Mouse (Mus musculus): ENCODE data around the gene C2cd3. TPM values are rescaled to one million over a fixed set of nuclear protein-coding genes. Genes with fewer than 3 reads are reported as not detected.

C2cd3 gene
- polyA plus RNA-seq, 1 experiment from 2014 or later: 30.7 TPM

DNA sequence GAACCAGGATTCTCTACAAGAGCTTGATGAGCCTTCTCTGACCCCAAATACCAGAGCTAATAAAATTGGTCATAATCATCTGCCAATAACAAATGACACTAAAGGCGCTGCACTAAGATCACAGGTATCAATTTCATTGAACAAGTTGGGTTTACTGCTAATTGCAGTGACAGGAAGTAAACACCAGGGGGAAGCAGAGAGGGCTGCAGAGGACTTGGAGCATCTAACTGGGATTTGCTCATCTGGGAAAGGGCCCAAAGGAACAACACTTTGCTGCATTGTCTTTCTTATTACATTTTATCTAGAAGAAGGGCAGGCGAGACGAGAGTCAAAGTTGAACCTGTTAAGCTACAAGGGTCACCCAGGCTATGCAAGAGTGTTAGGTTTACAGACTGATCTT is 57.1 kb downstream of the C2cd3 start:
- DNase-seq (ENCODE audit: low spot score): peak; percentile 24
- 70% methylated on average over 3 of the region's 3 CpGs for WGBS
- Histone ChIP-seq H3K27ac (replicated peaks) (no peak overlapping the region), H3K36me3 (peaks cover 99% of the 10 kb centered on the region), H3K27me3 (ENCODE audit: low read depth, poor library complexity, severe bottlenecking) (no peaks in the 10 kb centered on the region), H3K4me3 (no peak overlapping the region), H3K9me3 (replicated peaks) (no peaks in the 10 kb centered on the region), H3K4me1 (no peaks in the 10 kb centered on the region)

DNA sequence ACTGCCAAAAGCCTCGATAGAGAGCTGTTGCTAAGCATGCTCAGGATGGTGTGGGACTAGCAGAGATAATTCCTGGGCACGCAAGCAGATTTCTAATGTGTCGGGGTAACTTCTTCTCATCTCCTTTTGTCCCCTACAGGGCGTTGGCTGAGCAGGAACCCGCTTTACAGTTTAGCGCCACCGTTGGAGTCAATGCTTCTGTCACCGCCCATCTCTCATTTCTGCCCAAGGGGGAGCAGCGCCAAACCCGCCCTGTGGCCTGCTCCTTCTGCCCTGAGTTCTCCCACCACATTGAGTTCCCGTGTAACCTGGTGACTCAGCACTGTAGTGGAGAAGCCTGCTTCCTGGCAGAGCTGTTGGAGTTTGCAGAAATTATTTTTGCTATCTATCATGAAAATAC is 57.9 kb downstream of the C2cd3 start:
- no peak overlapping the region for H3K27ac ChIP-seq (replicated peaks)
- H3K4me1 ChIP-seq: no peaks in the 10 kb centered on the region
- peaks cover 99% of the 10 kb centered on the region for H3K36me3 ChIP-seq
- no peaks in the 10 kb centered on the region for H3K27me3 ChIP-seq (ENCODE audit: low read depth, poor library complexity, severe bottlenecking)
- no peak overlapping the region for H3K4me3 ChIP-seq
- 95% methylated on average over 11 of the region's 11 CpGs for WGBS
- H3K9me3 ChIP-seq (replicated peaks): no peaks in the 10 kb centered on the region
- no peak for DNase-seq (ENCODE audit: low spot score)

DNA sequence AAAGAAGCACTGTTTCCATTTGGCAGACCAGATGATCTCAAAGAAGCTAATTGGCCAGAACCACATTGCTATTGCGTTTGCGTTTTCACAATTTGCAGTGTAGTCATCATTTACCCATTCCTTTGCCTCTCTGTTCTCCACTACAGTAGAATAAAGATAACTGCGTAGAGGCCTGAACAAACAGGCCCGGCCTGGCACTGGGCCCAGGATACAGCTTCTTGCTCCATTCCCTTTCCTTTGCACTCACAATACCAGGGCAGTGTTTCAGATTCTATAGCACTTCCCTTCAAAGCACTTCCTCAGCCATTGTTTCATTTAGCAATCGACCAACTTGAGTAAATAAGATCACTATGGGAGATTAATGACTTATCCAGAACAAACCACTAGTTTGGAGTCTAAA is 59.1 kb downstream of the C2cd3 start:
- Histone ChIP-seq H3K27me3 (ENCODE audit: low read depth, poor library complexity, severe bottlenecking) (no peaks in the 10 kb centered on the region), H3K27ac (replicated peaks) (no peak overlapping the region)
- 94% methylated on average over 5 of the region's 5 CpGs for WGBS

DNA sequence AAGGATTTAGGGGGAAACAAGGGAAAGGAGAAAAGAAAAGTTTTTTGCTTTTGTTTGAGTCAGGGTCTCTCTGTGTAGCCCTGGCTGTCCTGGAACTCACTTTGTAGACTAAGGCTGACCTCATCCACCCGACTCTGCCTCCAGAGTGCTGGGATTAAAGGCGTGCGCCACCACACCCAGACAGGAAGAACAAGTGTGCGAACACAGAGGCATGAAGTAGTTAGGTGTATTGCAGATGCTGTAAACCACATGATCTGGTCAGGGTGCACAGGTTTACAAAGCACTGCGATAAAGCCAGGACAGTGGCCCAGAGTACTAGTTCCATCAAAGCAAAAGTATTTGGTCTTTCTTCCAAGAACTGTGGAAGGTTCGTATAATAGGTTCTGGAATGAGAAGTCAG is 61.3 kb downstream of the C2cd3 start:
- no peak overlapping the region for H3K4me3 ChIP-seq
- 94% methylated on average over 6 of the region's 6 CpGs for WGBS
- no peak overlapping the region for H3K27ac ChIP-seq (replicated peaks)
- no peak for DNase-seq (ENCODE audit: low spot score)
- no peaks in the 10 kb centered on the region for H3K9me3 ChIP-seq (replicated peaks)
- H3K27me3 ChIP-seq (ENCODE audit: low read depth, poor library complexity, severe bottlenecking): no peaks in the 10 kb centered on the region
- no peaks in the 10 kb centered on the region for H3K4me1 ChIP-seq
- H3K36me3 ChIP-seq: peaks cover 99% of the 10 kb centered on the region

More for the DNA sequence above, 59.1 kb downstream of the C2cd3 start:
- H3K4me3 ChIP-seq: no peak overlapping the region
- DNase-seq (ENCODE audit: low spot score): no peak
- H3K36me3 ChIP-seq: peaks cover 99% of the 10 kb centered on the region
- H3K4me1 ChIP-seq: no peaks in the 10 kb centered on the region
- no peaks in the 10 kb centered on the region for H3K9me3 ChIP-seq (replicated peaks)

DNA sequence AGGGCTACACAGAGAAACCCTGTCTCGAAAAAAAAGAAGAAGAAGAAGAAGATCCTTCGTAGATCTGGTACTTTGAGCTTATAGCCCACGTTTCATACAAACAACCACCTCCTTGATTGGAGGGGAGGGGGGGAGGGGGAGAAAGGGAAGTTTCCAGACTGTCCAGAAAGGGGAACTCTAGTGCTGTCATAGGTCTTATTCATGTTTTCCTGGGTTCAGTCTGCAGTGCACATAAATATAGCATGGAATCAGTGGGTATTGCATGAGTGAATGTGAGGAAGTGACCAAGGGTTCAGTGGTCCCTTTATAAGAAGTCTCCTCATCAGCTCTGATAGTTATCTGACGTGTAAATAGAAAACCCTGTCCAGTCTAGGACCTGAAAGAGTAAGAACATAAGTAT is 71.7 kb downstream of the C2cd3 start:
- H3K4me3 ChIP-seq: no peak overlapping the region
- DNase-seq (ENCODE audit: low spot score): no peak
- WGBS: 89% methylated on average over 4 of the region's 4 CpGs
- no peaks in the 10 kb centered on the region for H3K27me3 ChIP-seq (ENCODE audit: low read depth, poor library complexity, severe bottlenecking)
- H3K4me1 ChIP-seq: no peaks in the 10 kb centered on the region
- H3K27ac ChIP-seq (replicated peaks): no peak overlapping the region
- no peaks in the 10 kb centered on the region for H3K9me3 ChIP-seq (replicated peaks)
- H3K36me3 ChIP-seq: peaks cover 96% of the 10 kb centered on the region

DNA sequence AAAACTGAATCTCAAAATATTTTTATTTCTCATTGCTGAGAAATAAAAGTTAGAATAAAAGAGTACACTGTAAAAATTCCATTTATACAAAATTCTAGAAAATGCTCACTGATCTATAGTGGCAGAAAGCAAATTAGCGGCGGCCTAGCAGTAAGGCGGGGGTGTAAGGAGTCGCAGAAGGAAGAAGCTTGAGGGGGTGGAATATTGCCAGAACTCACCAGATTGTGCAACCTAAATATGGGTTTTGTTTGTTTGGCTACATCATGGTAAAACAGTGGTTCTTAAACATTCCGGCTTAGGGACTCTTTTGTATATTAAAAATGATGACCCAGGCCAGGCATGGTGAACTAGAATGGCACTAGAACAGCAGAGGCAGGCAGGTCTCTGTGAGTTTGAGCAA is 74.2 kb downstream of the C2cd3 start:
- DNase-seq (ENCODE audit: low spot score): no peak
- WGBS: 96% methylated on average over 5 of the region's 5 CpGs

DNA sequence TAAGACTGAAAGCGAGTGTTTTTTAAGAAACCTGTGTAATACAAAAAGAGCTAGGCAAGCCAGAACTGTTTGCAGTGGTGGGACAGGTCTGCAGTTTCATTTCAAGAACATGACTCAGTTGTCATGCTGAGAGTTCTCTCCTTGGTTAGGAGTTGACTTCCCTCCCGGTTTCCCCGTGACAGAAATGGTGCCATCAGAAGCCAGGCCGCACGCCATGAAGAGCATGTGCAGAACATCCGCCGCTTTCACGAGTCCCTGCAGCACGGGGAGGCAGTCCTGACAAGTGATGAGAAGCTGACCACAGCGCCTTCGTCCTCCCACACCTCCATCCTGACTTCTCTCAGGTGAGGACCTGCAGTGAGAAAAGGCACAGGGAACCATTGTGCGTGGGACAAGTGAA is 76.5 kb downstream of the C2cd3 start:
- no peak for DNase-seq (ENCODE audit: low spot score)
- no peak overlapping the region for H3K27ac ChIP-seq (replicated peaks)
- peaks cover 96% of the 10 kb centered on the region for H3K36me3 ChIP-seq
- 96% methylated on average over 12 of the region's 12 CpGs for WGBS
- no peak overlapping the region for H3K4me3 ChIP-seq
- H3K9me3 ChIP-seq (replicated peaks): no peaks in the 10 kb centered on the region
- H3K4me1 ChIP-seq: no peaks in the 10 kb centered on the region
- no peaks in the 10 kb centered on the region for H3K27me3 ChIP-seq (ENCODE audit: low read depth, poor library complexity, severe bottlenecking)

More for the DNA sequence above, 74.2 kb downstream of the C2cd3 start:
- Histone ChIP-seq H3K27me3 (ENCODE audit: low read depth, poor library complexity, severe bottlenecking) (no peaks in the 10 kb centered on the region), H3K4me3 (no peak overlapping the region), H3K27ac (replicated peaks) (no peak overlapping the region), H3K4me1 (no peaks in the 10 kb centered on the region), H3K36me3 (peaks cover 96% of the 10 kb centered on the region), H3K9me3 (replicated peaks) (no peaks in the 10 kb centered on the region)

DNA sequence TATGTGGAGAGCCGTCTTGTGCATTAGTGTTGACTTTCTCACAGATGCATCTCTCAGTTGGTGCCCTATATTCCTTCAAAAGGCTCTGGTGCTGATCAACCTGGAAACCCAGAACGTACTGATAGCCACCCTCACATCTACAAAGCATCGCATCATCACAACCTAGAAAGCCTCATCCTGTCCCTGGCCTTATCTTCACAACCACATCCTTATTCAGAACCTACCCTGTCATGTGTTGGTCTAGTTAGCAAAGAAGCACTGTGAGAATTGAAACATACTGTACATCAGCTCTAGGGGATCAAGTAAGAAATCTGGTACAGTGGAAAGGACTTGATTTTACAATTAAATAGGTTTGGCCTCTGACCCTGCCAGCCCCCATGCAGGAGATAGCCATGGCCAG is 77.0 kb downstream of the C2cd3 start:
- DNase-seq (ENCODE audit: low spot score): no peak

DNA sequence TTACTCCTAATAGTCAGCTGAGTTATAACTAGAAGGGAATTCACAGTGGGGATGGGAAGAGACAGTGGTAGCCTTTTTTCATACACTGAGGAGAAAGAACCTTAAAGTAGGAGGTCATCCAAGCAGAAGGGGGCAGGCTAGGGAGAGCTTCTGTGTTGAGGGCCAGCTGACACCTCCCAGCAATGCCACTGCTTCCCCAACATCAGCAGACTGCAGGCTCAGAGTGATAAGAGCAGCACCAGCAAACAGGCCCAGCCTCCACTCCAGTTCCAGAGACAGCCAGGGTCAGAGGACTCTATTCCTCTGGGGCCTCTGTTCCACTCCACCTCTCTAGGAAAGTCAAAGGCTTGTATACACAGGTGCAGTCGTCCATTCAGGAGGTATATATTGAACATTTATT is 86.1 kb downstream of the C2cd3 start:
- Histone ChIP-seq H3K27ac (replicated peaks) (no peak overlapping the region), H3K4me1 (no peaks in the 10 kb centered on the region), H3K36me3 (peaks cover 98% of the 10 kb centered on the region), H3K9me3 (replicated peaks) (no peaks in the 10 kb centered on the region), H3K27me3 (ENCODE audit: low read depth, poor library complexity, severe bottlenecking) (no peaks in the 10 kb centered on the region), H3K4me3 (no peak overlapping the region)
- DNase-seq (ENCODE audit: low spot score): no peak
- WGBS: 88% methylated on average over 1 of the region's 1 CpGs

More for the DNA sequence above, 77.0 kb downstream of the C2cd3 start:
- H3K9me3 ChIP-seq (replicated peaks): no peaks in the 10 kb centered on the region
- H3K4me1 ChIP-seq: no peaks in the 10 kb centered on the region
- WGBS: 95% methylated on average over 3 of the region's 3 CpGs
- no peak overlapping the region for H3K4me3 ChIP-seq
- peaks cover 96% of the 10 kb centered on the region for H3K36me3 ChIP-seq
- no peak overlapping the region for H3K27ac ChIP-seq (replicated peaks)
- no peaks in the 10 kb centered on the region for H3K27me3 ChIP-seq (ENCODE audit: low read depth, poor library complexity, severe bottlenecking)

DNA sequence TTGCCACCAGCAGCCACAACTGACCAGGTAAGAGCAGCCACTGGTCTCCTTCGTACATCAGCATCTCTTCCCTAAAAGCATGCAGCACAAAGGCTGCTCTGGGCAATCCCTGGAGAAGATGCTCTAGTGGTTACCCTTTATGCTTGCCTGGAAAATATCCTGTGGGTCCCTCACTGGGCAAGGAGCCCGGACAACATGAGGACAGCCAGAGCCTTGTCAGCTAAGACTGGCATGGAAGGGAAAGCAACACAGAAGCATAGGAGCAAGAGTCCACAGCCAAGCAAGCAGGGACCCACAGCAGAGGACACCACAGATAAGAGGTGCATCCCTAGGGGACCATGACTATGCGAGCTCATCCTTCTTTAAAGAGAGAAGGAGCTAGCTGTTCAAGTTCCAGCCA is 87.8 kb downstream of the C2cd3 start:
- no peak overlapping the region for H3K27ac ChIP-seq (replicated peaks)
- H3K4me3 ChIP-seq: no peak overlapping the region
- WGBS: 93% methylated on average over 3 of the region's 3 CpGs
- H3K4me1 ChIP-seq: no peaks in the 10 kb centered on the region
- H3K9me3 ChIP-seq (replicated peaks): no peaks in the 10 kb centered on the region
- H3K36me3 ChIP-seq: peaks cover 97% of the 10 kb centered on the region
- DNase-seq (ENCODE audit: low spot score): no peak
- no peaks in the 10 kb centered on the region for H3K27me3 ChIP-seq (ENCODE audit: low read depth, poor library complexity, severe bottlenecking)

DNA sequence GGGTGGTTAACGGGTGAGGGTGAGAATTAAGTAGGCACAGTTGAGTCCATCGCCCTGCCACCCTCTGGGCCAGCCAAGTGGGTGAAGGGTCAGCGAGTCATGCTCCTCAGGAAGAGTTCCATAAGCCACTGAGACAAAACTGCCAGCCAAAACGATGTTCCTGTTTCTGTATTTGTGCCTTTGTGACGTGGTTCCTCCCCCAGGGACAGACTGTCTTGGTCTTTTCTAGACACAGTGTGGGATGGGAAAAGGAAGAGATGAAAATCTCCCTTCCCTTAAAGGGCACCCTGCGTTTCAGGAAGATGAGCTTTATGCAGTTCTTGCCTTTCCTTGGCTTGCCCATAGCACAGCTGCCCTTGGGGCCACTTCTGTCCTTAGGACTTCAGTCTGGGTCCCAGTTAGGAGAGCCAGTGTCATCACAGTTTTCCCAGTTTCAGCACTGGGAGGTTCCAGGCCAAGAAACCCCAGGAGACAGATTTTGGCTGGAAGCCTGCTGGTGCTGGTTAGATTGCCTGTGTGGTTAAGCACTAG is 89.7 kb downstream of the C2cd3 start:
- H3K4me3 ChIP-seq: no peak overlapping the region
- peaks cover 97% of the 10 kb centered on the region for H3K36me3 ChIP-seq
- no peak overlapping the region for H3K27ac ChIP-seq (replicated peaks)
- H3K27me3 ChIP-seq (ENCODE audit: low read depth, poor library complexity, severe bottlenecking): no peaks in the 10 kb centered on the region
- no peaks in the 10 kb centered on the region for H3K4me1 ChIP-seq
- no peaks in the 10 kb centered on the region for H3K9me3 ChIP-seq (replicated peaks)
- 86% methylated on average over 6 of the region's 6 CpGs for WGBS
- no peak for DNase-seq (ENCODE audit: low spot score)

DNA sequence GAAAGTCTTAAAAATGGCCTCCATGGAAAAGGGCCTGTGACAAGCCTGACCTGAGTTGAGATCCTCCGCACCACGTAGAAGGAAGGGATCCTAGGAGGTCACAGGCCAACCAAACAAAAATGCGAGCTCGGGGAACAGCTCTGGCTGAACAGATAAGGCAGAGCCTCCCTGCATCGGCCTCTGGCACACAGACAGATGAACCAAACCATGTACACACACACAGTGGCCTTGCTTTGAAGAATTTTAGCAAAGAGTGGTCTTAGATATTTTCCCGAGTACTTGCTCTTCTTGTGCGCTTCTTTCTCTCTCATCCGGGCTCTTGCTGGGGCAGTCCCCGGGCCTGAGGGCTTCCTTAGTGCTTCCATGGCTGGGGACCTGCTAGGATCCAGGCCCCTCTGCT is 91.2 kb downstream of the C2cd3 start:
- 82% methylated on average over 9 of the region's 9 CpGs for WGBS

DNA sequence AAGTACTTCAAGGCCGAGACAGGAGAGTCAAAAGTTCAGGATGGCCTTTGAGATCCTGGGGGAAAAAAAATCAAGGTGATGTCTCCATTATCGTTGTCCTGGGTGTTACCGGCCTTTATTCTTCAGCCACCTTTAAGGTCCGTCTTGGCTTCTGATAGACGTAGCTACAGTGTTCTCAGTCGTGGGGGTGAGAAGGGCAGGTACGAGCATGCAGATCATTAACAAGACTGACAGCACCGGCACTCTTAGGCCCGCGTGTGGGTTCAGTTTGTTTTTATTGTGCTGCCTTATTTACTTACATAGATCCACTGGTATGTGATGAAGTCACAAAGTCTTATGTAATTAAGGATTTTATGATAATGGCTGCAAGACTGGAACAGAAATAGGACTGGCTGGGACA is 91.7 kb downstream of the C2cd3 start:
- Histone ChIP-seq H3K4me1 (no peaks in the 10 kb centered on the region), H3K9me3 (replicated peaks) (no peaks in the 10 kb centered on the region), H3K36me3 (peaks cover 98% of the 10 kb centered on the region), H3K4me3 (no peak overlapping the region), H3K27ac (replicated peaks) (no peak overlapping the region), H3K27me3 (ENCODE audit: low read depth, poor library complexity, severe bottlenecking) (no peaks in the 10 kb centered on the region)
- DNase-seq (ENCODE audit: low spot score): no peak
- 90% methylated on average over 10 of the region's 10 CpGs for WGBS

More for the DNA sequence above, 91.2 kb downstream of the C2cd3 start:
- DNase-seq (ENCODE audit: low spot score): no peak
- H3K36me3 ChIP-seq: peaks cover 96% of the 10 kb centered on the region
- no peaks in the 10 kb centered on the region for H3K4me1 ChIP-seq
- no peaks in the 10 kb centered on the region for H3K27me3 ChIP-seq (ENCODE audit: low read depth, poor library complexity, severe bottlenecking)
- no peak overlapping the region for H3K27ac ChIP-seq (replicated peaks)
- H3K9me3 ChIP-seq (replicated peaks): no peaks in the 10 kb centered on the region
- no peak overlapping the region for H3K4me3 ChIP-seq

DNA sequence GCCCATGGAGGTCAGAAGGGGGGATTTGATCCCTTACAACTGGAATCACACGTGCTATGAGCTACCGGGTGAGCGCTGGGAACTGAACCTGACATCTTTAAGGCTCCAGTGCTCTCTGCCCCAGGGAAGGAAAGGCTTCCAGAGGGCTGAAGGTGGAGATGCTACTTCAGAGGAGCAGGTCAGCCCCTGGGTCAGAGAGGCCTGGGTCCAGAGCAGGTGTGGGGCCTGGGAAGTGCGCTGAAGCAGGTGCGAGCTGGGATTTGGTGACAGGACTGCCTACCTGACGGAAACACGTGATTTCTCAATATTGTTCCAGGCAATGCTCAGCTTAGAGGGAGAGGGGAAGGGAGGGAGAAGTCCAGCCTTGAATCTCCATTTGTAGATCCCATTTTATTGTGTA is 92.2 kb downstream of the C2cd3 start:
- Histone ChIP-seq H3K27ac (replicated peaks) (no peak overlapping the region), H3K36me3 (peaks cover 98% of the 10 kb centered on the region), H3K9me3 (replicated peaks) (no peaks in the 10 kb centered on the region), H3K4me1 (no peaks in the 10 kb centered on the region), H3K4me3 (no peak overlapping the region), H3K27me3 (ENCODE audit: low read depth, poor library complexity, severe bottlenecking) (no peaks in the 10 kb centered on the region)
- no peak for DNase-seq (ENCODE audit: low spot score)
- WGBS: 92% methylated on average over 7 of the region's 7 CpGs

Data from midbrain, embryonic 10.5 days (tissue).